Mouse (Mus musculus): Measurements from ENCODE around the gene Cd55. TPM values are rescaled to one million over a fixed set of nuclear protein-coding genes. Genes with fewer than 3 reads are reported as not detected.

Cd55 gene
- polyA plus RNA-seq, 1 experiment from 2014 or later = 12.4 TPM

Other genes starting within 250 kb of the Cd55 start
- not detected in 2 replicates for gene Cd55b, start 39.7 kb downstream of the Cd55 start, polyA plus RNA-seq (2016; fragmentation: Nextera tagmentation; extraction: Ambion mirVana)
- not detected in 2 replicates for gene Zp3r, start 166.9 kb upstream of the Cd55 start, polyA plus RNA-seq (2016; fragmentation: Nextera tagmentation; extraction: Ambion mirVana)
- not detected in 2 replicates for gene C4bp, start 198.9 kb upstream of the Cd55 start, polyA plus RNA-seq (2016; fragmentation: Nextera tagmentation; extraction: Ambion mirVana)